Comparison of ENCODE assay signal across 9 mouse cellular contexts in the genomic region with DNA sequence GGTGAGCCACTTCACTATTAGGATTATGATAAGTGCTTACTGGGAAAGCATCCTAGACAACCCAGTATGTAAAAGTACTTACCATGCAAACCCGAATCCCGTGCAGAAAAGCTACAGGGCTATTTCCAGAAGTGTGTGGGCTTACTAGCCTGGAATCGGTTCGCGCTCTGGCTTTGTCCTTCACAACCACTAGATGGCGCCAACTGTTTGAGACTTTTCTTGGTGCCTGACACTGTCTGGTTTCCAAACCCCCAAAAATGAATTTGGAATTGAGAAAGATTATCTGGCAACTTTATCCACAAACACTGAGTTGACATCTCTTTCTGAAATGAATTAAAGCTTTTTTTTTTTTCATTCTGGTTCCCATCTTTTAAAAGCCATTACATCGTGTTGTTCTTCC.
DNase-seq lines count a peak whose midpoint lies in the region; ATAC-seq and TF ChIP-seq lines count a peak whose summit lies in the region.
"Had no signal": no experiment of that assay in that cellular context is flagged by ENCODE, and none has a peak within 500 bp of the region (broad histone marks: within the 10 kb centered on the region; RNA-seq: fewer than 3 reads in every experiment).

No protein-coding gene starts in this region.

- no peaks in the 10 kb centered on the region for H3K4me1 ChIP-seq in lung, postnatal 0 days (ENCODE audit: insufficient read depth, low read depth, low read length)
- H3K4me1 ChIP-seq: liver, embryonic 15.5 days had no signal

- no peaks in the 10 kb centered on the region for H3K27me3 ChIP-seq in lung, postnatal 0 days (replicated peaks; ENCODE audit: insufficient read depth, low read length)
- H3K27me3 ChIP-seq: liver, embryonic 15.5 days had no signal

- TF ChIP-seq CTCF in lung, postnatal 0 days (IDR thresholded peaks at IDR 0.05) = peak; percentile 87

- no peaks in the 10 kb centered on the region for H3K36me3 ChIP-seq in lung, postnatal 0 days (ENCODE audit: insufficient read depth, low read length)
- H3K36me3 ChIP-seq: liver, embryonic 15.5 days had no signal

- no peak overlapping the region for H3K27ac ChIP-seq in lung, postnatal 0 days (ENCODE audit: low read length)
- H3K27ac ChIP-seq: liver, embryonic 15.5 days had no signal

- no peaks in the 10 kb centered on the region for H3K9me3 ChIP-seq in lung, postnatal 0 days (ENCODE audit: low read length)
- H3K9me3 ChIP-seq: liver, embryonic 15.5 days had no signal

- 5% methylated on average over 7 of the region's 7 CpGs for WGBS in lung, postnatal 0 days

- no peak overlapping the region for H3K4me3 ChIP-seq in lung, postnatal 0 days (ENCODE audit: low read depth, low read length)
- H3K4me3 ChIP-seq: liver, embryonic 15.5 days had no signal

- no peak overlapping the region for H3K4me2 ChIP-seq in lung, postnatal 0 days (replicated peaks; ENCODE audit: low read depth, low read length)
- H3K4me2 ChIP-seq: liver, embryonic 15.5 days had no signal

- DNase-seq in B cell, adult 2 months = peak; percentile 41 to 51
- DNase-seq in Muller cell, postnatal 12 days (ENCODE audit: inconsistent ontology term) = peak; percentile 40
- peak; percentile 71 for DNase-seq in cerebellum, adult 9-10 months
- peak; percentile 47 to 66 for DNase-seq in frontal cortex, postnatal 25 days (ENCODE audit: low spot score in 2 of 2)
- DNase-seq in kidney, postnatal 4 days = peak; percentile 74 to 77
- DNase-seq in lung, postnatal 0 days (ENCODE audit: low spot score) = peak; percentile 78
- DNase-seq in right cerebral cortex, adult 18-20 months = peak; percentile 75

- H3K9ac ChIP-seq in lung, postnatal 0 days (replicated peaks; ENCODE audit: low read depth) = no peak overlapping the region
- H3K9ac ChIP-seq: liver, embryonic 15.5 days had no signal

- ATAC-seq in lung, postnatal 0 days = no peak
- ATAC-seq in activated CD4-positive, CD25-positive, alpha-beta regulatory T cell, adult 4 months = no peak

- no peak for TF ChIP-seq EP300 in lung, postnatal 0 days (IDR thresholded peaks at IDR 0.05)
